Mouse (Mus musculus) stomach, postnatal 0 days (tissue): Measurements from ENCODE around the gene Pdzd4.

ENCODE experiments used
- CTCF ChIP-seq: IDR thresholded peaks from 2 replicates; pipeline ENCODE4 v1.5.1; 2016; ENCODE audit warnings: antibody characterized with exemption, low read depth, mild to moderate bottlenecking, moderate library complexity
- EP300 ChIP-seq: optimal IDR thresholded peaks from 2 replicates; pipeline ENCODE3; 2016; ENCODE audit warnings: antibody characterized with exemption

DNA sequence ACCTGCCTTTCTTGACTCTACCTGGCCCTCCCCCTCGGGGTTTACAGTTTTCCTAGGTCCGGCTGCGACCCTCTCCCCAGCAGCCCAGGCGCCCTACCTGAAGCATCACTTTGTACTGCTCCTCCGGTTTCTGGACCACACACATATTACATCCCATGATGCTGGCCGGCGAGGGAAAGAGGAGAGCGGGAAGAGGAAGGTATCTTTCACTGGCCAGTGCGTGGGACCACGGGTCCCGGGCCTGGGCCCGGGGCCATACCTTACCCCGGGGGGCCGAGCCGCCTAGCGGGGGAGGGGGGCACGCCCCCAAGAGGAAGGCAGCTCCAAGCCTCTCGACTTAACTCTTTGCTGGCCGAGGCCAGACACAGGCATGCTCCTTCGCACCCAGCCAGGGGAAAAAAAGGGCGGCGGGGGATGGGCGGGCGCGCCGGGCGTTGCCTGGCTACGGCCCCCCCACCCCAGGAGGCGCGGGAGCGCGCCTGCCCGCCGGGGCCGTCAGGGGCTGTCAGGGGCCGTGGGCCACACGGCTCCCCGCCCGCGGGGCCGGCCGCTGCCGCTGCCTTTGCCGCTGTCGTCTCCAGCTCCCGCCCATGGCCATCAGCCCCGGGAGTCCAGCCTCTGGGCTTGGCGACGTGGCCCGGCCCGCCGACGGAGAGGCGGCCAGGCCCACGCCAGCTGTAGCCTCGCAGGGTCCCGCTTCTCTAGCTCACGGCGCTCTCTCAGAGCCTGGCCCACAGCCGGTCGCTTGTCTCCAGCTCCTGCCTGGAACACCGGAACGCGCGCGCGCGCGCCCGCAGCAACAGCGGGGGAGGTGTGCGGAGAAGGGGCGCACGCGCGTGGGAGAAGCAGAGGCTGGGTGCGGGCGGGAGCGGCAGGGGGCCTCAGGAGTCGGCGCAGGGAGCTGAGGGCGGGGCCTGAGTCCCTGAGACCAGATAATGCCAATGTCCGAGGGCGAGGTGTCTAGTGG, at the start of gene Pdzd4:
- TF ChIP-seq CTCF (no peak), EP300 (no peak)
